22 mouse cellular contexts compared by ENCODE assay signal in genomic region chr2:179769943-179770342, GRCm38 (mm10).
A peak's percentile ranks its signal among the peaks of the same experiment; 100 is the strongest.
DNase-seq lines count a peak whose midpoint lies in the region; ATAC-seq and TF ChIP-seq lines count a peak whose summit lies in the region.
"Had no signal": no experiment of that assay in that cellular context is flagged by ENCODE, and none has a peak within 500 bp of the region (broad histone marks: within the 10 kb centered on the region; RNA-seq: fewer than 3 reads in every experiment).

No protein-coding gene starts in this region.

- H3K27me3 ChIP-seq in heart, embryonic 11.5 days (ENCODE audit: control insufficient read depth, insufficient read depth, low read length), result peaks cover 7% of the 10 kb centered on the region
- H3K27me3 ChIP-seq in heart, postnatal 0 days (ENCODE audit: control insufficient read depth, insufficient read depth, low read length), result no peaks in the 10 kb centered on the region
- no peaks in the 10 kb centered on the region for H3K27me3 ChIP-seq in neural tube, embryonic 13.5 days
- H3K27me3 ChIP-seq: neural tube, embryonic 15.5 days had no signal

- TF ChIP-seq CTCF in heart, postnatal 0 days (IDR thresholded peaks at IDR 0.05; ENCODE audit: low read depth), result no peak
- TF ChIP-seq CTCF in olfactory bulb, adult 2 months (IDR thresholded peaks at IDR 0.05; ENCODE audit: insufficient read depth, low read depth, low read length), result no peak

- no peak overlapping the region for H3K4me2 ChIP-seq in heart, embryonic 11.5 days
- no peak overlapping the region for H3K4me2 ChIP-seq in heart, postnatal 0 days (ENCODE audit: low read depth, low read length)
- no peak overlapping the region for H3K4me2 ChIP-seq in neural tube, embryonic 13.5 days
- H3K4me2 ChIP-seq: embryonic facial prominence, embryonic 13.5 days; limb, embryonic 12.5 days; liver, embryonic 13.5 days; neural tube, embryonic 15.5 days had no signal

- H3K9ac ChIP-seq in heart, embryonic 11.5 days (ENCODE audit: low read depth, low read length), result no peak overlapping the region
- H3K9ac ChIP-seq in heart, postnatal 0 days (replicated peaks; ENCODE audit: low read depth, low read length), result no peak overlapping the region
- H3K9ac ChIP-seq in neural tube, embryonic 13.5 days, result no peak overlapping the region
- H3K9ac ChIP-seq: embryonic facial prominence, embryonic 13.5 days; limb, embryonic 12.5 days; liver, embryonic 13.5 days; neural tube, embryonic 15.5 days had no signal

- WGBS in heart, embryonic 11.5 days (ENCODE audit: insufficient replicate concordance), result 24% methylated on average over 8 of the region's 8 CpGs
- WGBS in heart, postnatal 0 days, result 22% methylated on average over 8 of the region's 8 CpGs
- 85% methylated on average over 8 of the region's 8 CpGs for WGBS in neural tube, embryonic 13.5 days
- WGBS in olfactory bulb, adult 2 months, result 52% methylated on average over 8 of the region's 8 CpGs

- TF ChIP-seq POLR2A in olfactory bulb, adult 2 months (IDR thresholded peaks at IDR 0.05; ENCODE audit: insufficient read depth, low read depth, low read length), result no peak

- ATAC-seq in heart, embryonic 11.5 days (replicated peaks; ENCODE audit: insufficient number of reproducible peaks, low FRiP score, low TSS enrichment), result peak; percentile 32; the same call in 1 of the 2 replicates
- peak; percentile 21 for ATAC-seq in heart, postnatal 0 days (ENCODE audit: insufficient read depth, low read depth)
- ATAC-seq in neural tube, embryonic 13.5 days (ENCODE audit: low read depth), result no peak

- H3K4me3 ChIP-seq in heart, embryonic 11.5 days (ENCODE audit: low read depth, low read length), result no peak overlapping the region
- H3K4me3 ChIP-seq in heart, postnatal 0 days (ENCODE audit: low read depth, low read length), result no peak overlapping the region
- H3K4me3 ChIP-seq in neural tube, embryonic 13.5 days, result no peak overlapping the region
- no peak overlapping the region for H3K4me3 ChIP-seq in olfactory bulb, adult 2 months (ENCODE audit: insufficient read depth, low read depth, low read length)
- H3K4me3 ChIP-seq: embryonic facial prominence, embryonic 13.5 days; gastrocnemius, adult 2 months; limb, embryonic 12.5 days; liver, embryonic 13.5 days; neural tube, embryonic 15.5 days had no signal

- peaks cover 54% of the 10 kb centered on the region for H3K4me1 ChIP-seq in heart, embryonic 11.5 days (ENCODE audit: control insufficient read depth, insufficient read depth, low read length)
- H3K4me1 ChIP-seq in heart, postnatal 0 days (ENCODE audit: control insufficient read depth, insufficient read depth), result peaks cover 31% of the 10 kb centered on the region
- H3K4me1 ChIP-seq in neural tube, embryonic 13.5 days (replicated peaks), result peaks cover 69% of the 10 kb centered on the region
- H3K4me1 ChIP-seq in olfactory bulb, adult 2 months (ENCODE audit: control insufficient read depth, insufficient read depth, low read length), result peaks cover 64% of the 10 kb centered on the region

- H3K36me3 ChIP-seq in heart, embryonic 11.5 days (ENCODE audit: control insufficient read depth, insufficient read depth, low read length), result no peaks in the 10 kb centered on the region
- H3K36me3 ChIP-seq in heart, postnatal 0 days (replicated peaks; ENCODE audit: control insufficient read depth, insufficient read depth, low read length), result no peaks in the 10 kb centered on the region
- no peaks in the 10 kb centered on the region for H3K36me3 ChIP-seq in neural tube, embryonic 13.5 days
- H3K36me3 ChIP-seq: embryonic facial prominence, embryonic 13.5 days; limb, embryonic 12.5 days; liver, embryonic 13.5 days; neural tube, embryonic 15.5 days had no signal

- H3K9me3 ChIP-seq in heart, embryonic 11.5 days (replicated peaks; ENCODE audit: control insufficient read depth, low read length), result no peaks in the 10 kb centered on the region
- H3K9me3 ChIP-seq in heart, postnatal 0 days (replicated peaks; ENCODE audit: control insufficient read depth, low read length), result no peaks in the 10 kb centered on the region
- no peaks in the 10 kb centered on the region for H3K9me3 ChIP-seq in neural tube, embryonic 13.5 days
- H3K9me3 ChIP-seq: embryonic facial prominence, embryonic 13.5 days; limb, embryonic 12.5 days; liver, embryonic 13.5 days; neural tube, embryonic 15.5 days had no signal

- intact Hi-C loops in heart, postnatal 14 days (cut with DNase I), result no loop called here
- intact Hi-C loops in heart, postnatal 10 days (cut with DNase I), result loop anchor here (5.0 kb wide), 1 partner anchor 97 kb away; no protein-coding TSS in a partner anchor

- H3K27ac ChIP-seq in heart, embryonic 11.5 days (ENCODE audit: low read depth, low read length), result peak overlapping the region; percentile 70
- H3K27ac ChIP-seq in heart, postnatal 0 days (ENCODE audit: low read depth), result no peak overlapping the region
- H3K27ac ChIP-seq in neural tube, embryonic 13.5 days (replicated peaks), result peak overlapping the region; percentile 68; the same call in 1 of the 2 replicates
- H3K27ac ChIP-seq in olfactory bulb, adult 2 months (ENCODE audit: insufficient read depth, low read depth, low read length), result peak overlapping the region; percentile 68
- H3K27ac ChIP-seq: embryonic facial prominence, embryonic 13.5 days; gastrocnemius, adult 2 months; limb, embryonic 12.5 days; liver, embryonic 13.5 days; neural tube, embryonic 15.5 days had no signal

- no peak for DNase-seq in heart, postnatal 14 days
- DNase-seq in heart, postnatal 0 days (ENCODE audit: low spot score), result no peak
- no peak for DNase-seq in heart, postnatal 10 days
- DNase-seq in neural tube, embryonic 10.5 days (ENCODE audit: extremely low spot score, low spot score), result no peak
- no peak for DNase-seq in right cerebral cortex, postnatal 25 days
- DNase-seq: cerebellum, adult 18-20 months; cerebellum, postnatal 14 days; kidney, adult 18-20 months; kidney, postnatal 4 days; liver, embryonic 13.5 days; lung, adult 2 months; lung, postnatal 14 days; midbrain, embryonic 14.5 days; spleen, adult 18-20 months; thymus, postnatal 25 days had no signal

- TF ChIP-seq EP300 in heart, postnatal 0 days (IDR thresholded peaks at IDR 0.05; ENCODE audit: low read depth), result no peak
